Mouse (Mus musculus) MEL (cell line): ENCODE data around the gene Slc17a3. TPM values are rescaled to one million over a fixed set of nuclear protein-coding genes. Genes with fewer than 3 reads are reported as not detected.

ENCODE experiments used
- DNase-seq: peaks from one replicate; pipeline ENCODE4 v3.0.0; 2011; ENCODE audit warnings: low read depth, low spot score
- H3K27ac ChIP-seq: 2 replicates; pipeline ENCODE4 v1.5.1; 2012; ENCODE audit warnings: low read depth, mild to moderate bottlenecking, control low read depth, low read length, moderate library complexity; ENCODE audit not compliant: control insufficient read depth
- H3K27me3 ChIP-seq, 2 experiments: fragments of 150-350 bp in 1 of 2; sonication (generic) in 1 of 2; 2 replicates each; pipeline ENCODE4 v1.6.1; 2012; ENCODE audit warnings: low read length in 2 of 2, mild to moderate bottlenecking in 2 of 2, improper control_type of control experiment in 1 of 2, moderate library complexity in 1 of 2; ENCODE audit not compliant: insufficient read depth in 2 of 2, control insufficient read depth in 1 of 2
- H3K36me3 ChIP-seq, 2 experiments: 2 replicates each; pipeline ENCODE4 v1.6.1; 2012 to 2014; ENCODE audit warnings: low read length in 2 of 2, improper control_type of control experiment in 1 of 2, inconsistent platforms in 1 of 2, mild to moderate bottlenecking in 1 of 2; ENCODE audit not compliant: insufficient read depth in 2 of 2, control insufficient read depth in 1 of 2
- H3K4me1 ChIP-seq, 2 experiments: fragments of 150-350 bp in 1 of 2; sonication (generic) in 1 of 2; 2 replicates each; pipeline ENCODE4 v1.6.1; 2012; ENCODE audit warnings: low read length in 2 of 2, improper control_type of control experiment in 1 of 2, mild to moderate bottlenecking in 1 of 2; ENCODE audit not compliant: insufficient read depth in 2 of 2, control insufficient read depth in 1 of 2
- H3K4me3 ChIP-seq, 2 experiments: fragments of 150-350 bp in 1 of 2; sonication (generic) in 1 of 2; 2 replicates each; pipeline ENCODE4 v1.5.1; 2012; ENCODE audit warnings: low read depth in 2 of 2, low read length in 2 of 2, mild to moderate bottlenecking in 2 of 2, moderate library complexity in 2 of 2, control low read depth in 1 of 2, improper control_type of control experiment in 1 of 2; ENCODE audit not compliant: control insufficient read depth in 1 of 2, insufficient read depth in 1 of 2
- H3K79me2 ChIP-seq: 2 replicates; pipeline ENCODE4 v1.6.1; 2012; ENCODE audit warnings: mild to moderate bottlenecking, low read length, moderate library complexity; ENCODE audit not compliant: control insufficient read depth, poor library complexity, insufficient read depth
- H3K9ac ChIP-seq: 2 replicates; pipeline ENCODE4 v1.6.1; 2012; ENCODE audit warnings: low read depth, mild to moderate bottlenecking, control low read depth, low read length, moderate library complexity; ENCODE audit not compliant: control insufficient read depth, poor library complexity, severe bottlenecking
- H3K9me3 ChIP-seq: fragments of 150-350 bp; sonication (generic); replicated peaks from 2 replicates; pipeline ENCODE4 v1.6.1; 2012; ENCODE audit warnings: mild to moderate bottlenecking, low read length, improper control_type of control experiment, moderate library complexity; ENCODE audit not compliant: insufficient read depth
- BHLHE40 ChIP-seq: IDR thresholded peaks from 2 replicates; pipeline ENCODE4 v1.6.1; 2012; ENCODE audit warnings: low read depth, mild to moderate bottlenecking, inconsistent platforms, low read length, improper control_type of control experiment, borderline replicate concordance
- CHD1 ChIP-seq: IDR thresholded peaks from 2 replicates; pipeline ENCODE4 v1.6.1; 2012; ENCODE audit warnings: low read depth, mild to moderate bottlenecking, inconsistent platforms, low read length, improper control_type of control experiment
- CTCF ChIP-seq, 3 experiments: IDR thresholded peaks in 2 of 3; conservative IDR thresholded peaks in 1 of 3; 2 replicates each; pipeline ENCODE4 v1.5.1; 2011 to 2012; ENCODE audit warnings: low read length in 3 of 3, low read depth in 2 of 3, mild to moderate bottlenecking in 2 of 3, improper control_type of control experiment in 1 of 3, inconsistent platforms in 1 of 3, mixed read lengths in 1 of 3, moderate library complexity in 1 of 3; ENCODE audit not compliant: control insufficient read depth in 1 of 3, insufficient read depth in 1 of 3, poor library complexity in 1 of 3, severe bottlenecking in 1 of 3
- EP300 ChIP-seq, 2 experiments: IDR thresholded peaks; 2 replicates each; pipeline ENCODE4 v1.6.1; 2011; ENCODE audit warnings: improper control_type of control experiment in 2 of 2, low read length in 2 of 2, low read depth in 1 of 2, mild to moderate bottlenecking in 1 of 2
- GATA1 ChIP-seq: IDR thresholded peaks from 2 replicates; pipeline ENCODE4 v1.6.1; 2011; ENCODE audit warnings: low read depth, low read length, improper control_type of control experiment
- MAX ChIP-seq: IDR thresholded peaks from 2 replicates; pipeline ENCODE4 v1.6.1; 2011; ENCODE audit warnings: low read length, improper control_type of control experiment
- MXI1 ChIP-seq: IDR thresholded peaks from 2 replicates; pipeline ENCODE4 v1.6.1; 2011; ENCODE audit warnings: mild to moderate bottlenecking, low read depth, low read length, improper control_type of control experiment
- MYB ChIP-seq: IDR thresholded peaks from 2 replicates; pipeline ENCODE4 v1.6.1; 2011; ENCODE audit warnings: mild to moderate bottlenecking, low read depth, low read length, improper control_type of control experiment
- MYC ChIP-seq: IDR thresholded peaks from 2 replicates; pipeline ENCODE4 v1.6.1; 2011; ENCODE audit warnings: low read depth, mild to moderate bottlenecking, low read length, improper control_type of control experiment, moderate library complexity
- NELFE ChIP-seq: IDR thresholded peaks from 2 replicates; pipeline ENCODE4 v1.6.1; 2011; ENCODE audit warnings: low read depth, low read length, improper control_type of control experiment
- NRF1 ChIP-seq: IDR thresholded peaks from 2 replicates; pipeline ENCODE4 v1.6.1; 2014; ENCODE audit warnings: low read depth, mild to moderate bottlenecking, inconsistent platforms, low read length, improper control_type of control experiment, moderate library complexity; ENCODE audit not compliant: poor library complexity, insufficient read depth, severe bottlenecking
- POLR2AphosphoS2 ChIP-seq: IDR thresholded peaks from 2 replicates; pipeline ENCODE4 v1.6.1; 2011; ENCODE audit warnings: low read length, improper control_type of control experiment
- RAD21 ChIP-seq: IDR thresholded peaks from 2 replicates; pipeline ENCODE4 v1.6.1; 2011; ENCODE audit warnings: mild to moderate bottlenecking, low read depth, low read length, improper control_type of control experiment
- RCOR1 ChIP-seq: IDR thresholded peaks from 2 replicates; pipeline ENCODE4 v1.6.1; 2012; ENCODE audit warnings: low read depth, mild to moderate bottlenecking, inconsistent platforms, low read length, improper control_type of control experiment
- SMC3 ChIP-seq: IDR thresholded peaks from 2 replicates; pipeline ENCODE4 v1.6.1; 2011; ENCODE audit warnings: low read depth, low read length, improper control_type of control experiment
- TCF12 ChIP-seq: IDR thresholded peaks from 2 replicates; pipeline ENCODE4 v1.6.1; 2014; ENCODE audit warnings: low read depth, mild to moderate bottlenecking, inconsistent platforms, low read length, improper control_type of control experiment, moderate library complexity
- UBTF ChIP-seq: IDR thresholded peaks from 2 replicates; pipeline ENCODE4 v1.6.1; 2012; ENCODE audit warnings: low read depth, mild to moderate bottlenecking, inconsistent platforms, low read length, improper control_type of control experiment, moderate library complexity, borderline replicate concordance; ENCODE audit not compliant: insufficient read depth
- USF1 ChIP-seq: IDR thresholded peaks from 2 replicates; pipeline ENCODE4 v1.6.1; 2014; ENCODE audit warnings: low read depth, mild to moderate bottlenecking, inconsistent platforms, low read length, improper control_type of control experiment, moderate library complexity
- USF2 ChIP-seq, 2 experiments: IDR thresholded peaks; 2 replicates each; pipeline ENCODE4 v1.6.1; 2011 to 2012; ENCODE audit warnings: improper control_type of control experiment in 2 of 2, low read length in 2 of 2, borderline replicate concordance in 1 of 2, inconsistent platforms in 1 of 2, low read depth in 1 of 2, mild to moderate bottlenecking in 1 of 2; ENCODE audit not compliant: insufficient read depth in 1 of 2
- ZC3H11A ChIP-seq: IDR thresholded peaks from 2 replicates; pipeline ENCODE4 v1.6.1; 2012; ENCODE audit warnings: low read depth, mild to moderate bottlenecking, inconsistent platforms, low read length, improper control_type of control experiment
- ZKSCAN1 ChIP-seq: IDR thresholded peaks from 2 replicates; pipeline ENCODE4 v1.6.1; 2012; ENCODE audit warnings: low read depth, mild to moderate bottlenecking, inconsistent platforms, low read length, improper control_type of control experiment, moderate library complexity
- ZMIZ1 ChIP-seq: IDR thresholded peaks from 2 replicates; pipeline ENCODE4 v1.6.1; 2012; ENCODE audit warnings: low read depth, mild to moderate bottlenecking, inconsistent platforms, low read length, improper control_type of control experiment, moderate library complexity
- ZNF384 ChIP-seq: IDR thresholded peaks from 2 replicates; pipeline ENCODE4 v1.6.1; 2012; ENCODE audit warnings: low read depth, mild to moderate bottlenecking, inconsistent platforms, low read length, improper control_type of control experiment
- polyA plus RNA-seq, 2 experiments: library from polyadenylated mRNA; stranded (reverse) in 1 of 2; unstranded in 1 of 2; fragments of >175 nt in 1 of 2; fragments of >200 nt in 1 of 2; gene quantifications; 2 replicates each; pipeline versions ENCODE4 v1.2.1 to v1.2.4; 2012; ENCODE audit warnings: low replicate concordance in 2 of 2, low read depth in 1 of 2; ENCODE audit not compliant: insufficient read length in 2 of 2, insufficient read depth in 1 of 2, missing spikeins in 1 of 2
- total RNA-seq: library from RNA; depleted of rRNA; stranded (reverse); fragments of 300-350 nt; gene quantifications from 2 replicates; pipeline ENCODE4 v1.2.3, GENCODE M21; 2012; rRNA removed

Slc17a3 gene
- total RNA-seq, result not detected in 2 replicates
- polyA plus RNA-seq, result not detected

- Histone ChIP-seq H3K9me3 (no peaks in the 10 kb centered on the region), H3K27me3 (peaks cover 16 to 34% of the 10 kb centered on the region in 2 experiments), H3K4me3 (no peak within 1 kb of the TSS), H3K79me2 (no peaks in the 10 kb centered on the region), H3K27ac (no peak within 1 kb of the TSS), H3K4me1 (no peaks in the 10 kb centered on the region), H3K36me3 (no peaks in the 10 kb centered on the region), H3K9ac (no peak within 1 kb of the TSS)
- no peak for TF ChIP-seq UBTF
- TF ChIP-seq NELFE, result no peak
- no peak for TF ChIP-seq RAD21
- no peak for TF ChIP-seq RCOR1
- TF ChIP-seq MYC, result no peak
- no peak for TF ChIP-seq MXI1
- TF ChIP-seq ZNF384, result no peak
- no peak for TF ChIP-seq CHD1
- no peak for TF ChIP-seq BHLHE40
- TF ChIP-seq USF1, result no peak
- no peak for TF ChIP-seq POLR2AphosphoS2
- TF ChIP-seq NRF1, result no peak
- no peak for TF ChIP-seq TCF12
- no peak for TF ChIP-seq GATA1
- no peak for TF ChIP-seq EP300 (IDR thresholded peaks at IDR 0.05; ENCODE audit: low read depth in 1 of 2, low read length in 2 of 2)
- no peak for TF ChIP-seq MAX
- TF ChIP-seq USF2 (IDR thresholded peaks at IDR 0.05; ENCODE audit: borderline replicate concordance in 1 of 2, insufficient read depth in 1 of 2, low read depth in 1 of 2, low read length in 2 of 2), result no peak
- TF ChIP-seq MYB, result no peak
- no peak for DNase-seq
These were observed at the start of gene Slc17a3 for GRCm38 (mm10) chr13:23839308-23839707. Slc17a3 (plus strand) TSS chr13:23839434.

- peak; percentile 75 for DNase-seq
- Histone ChIP-seq H3K9me3 (no peaks in the 10 kb centered on the region), H3K36me3 (no peaks in the 10 kb centered on the region), H3K9ac (no peak overlapping the region), H3K27ac (no peak overlapping the region), H3K27me3 (peaks cover 2 to 7% of the 10 kb centered on the region in 2 experiments; a peak in 2 of 4 replicates), H3K4me1 (no peaks in the 10 kb centered on the region), H3K4me3 (no peak overlapping the region), H3K79me2 (no peaks in the 10 kb centered on the region)
- TF ChIP-seq SMC3, result peak; percentile 82
- peak; percentile 77 for TF ChIP-seq ZC3H11A
- peak; percentile 92 for TF ChIP-seq RAD21
- TF ChIP-seq ZMIZ1, result no peak
- peak; percentile 56 to 88 (median 77) for TF ChIP-seq CTCF (IDR thresholded peaks at IDR 0.05 in 2 of 3, conservative IDR thresholded peaks at IDR 0.05 in 1 of 3; ENCODE audit: control insufficient read depth in 1 of 3, insufficient read depth in 1 of 3, low read depth in 2 of 3, low read length in 3 of 3, poor library complexity in 1 of 3, severe bottlenecking in 1 of 3)
- peak; percentile 61; the same call in 1 of the 2 replicates for TF ChIP-seq MYC
- TF ChIP-seq ZKSCAN1, result no peak
- TF ChIP-seq MAX, result 0 out of 2 replicates have a peak, but pooled peaks have one; percentile 12
These were observed 46.7 kb upstream of the Slc17a3 start for GRCm38 (mm10) chr13:23792520-23792919.
